Mouse (Mus musculus) C2C12 (cell line): ENCODE data around the gene Nptx2.

ENCODE experiments used
- CEBPB ChIP-seq: IDR thresholded peaks from one replicate; pipeline ENCODE4 v1.6.1; 2011; ENCODE audit warnings: low read depth, mild to moderate bottlenecking, control low read depth, moderate library complexity
- CTCF ChIP-seq: IDR thresholded peaks from one replicate; pipeline ENCODE4 v1.5.1; 2011; ENCODE audit not compliant: control insufficient read depth, insufficient read depth, insufficient read length
- FOSL1 ChIP-seq: IDR thresholded peaks from one replicate; pipeline ENCODE4 v1.8.0; 2011; ENCODE audit warnings: mild to moderate bottlenecking, low read length; ENCODE audit not compliant: poor library complexity, insufficient read depth, severe bottlenecking
- MAX ChIP-seq: IDR thresholded peaks from one replicate; pipeline ENCODE4 v1.6.1; 2011; ENCODE audit warnings: mild to moderate bottlenecking, control low read depth
- MYOD1 ChIP-seq: IDR thresholded peaks from one replicate; pipeline ENCODE4 v1.6.1; 2011; ENCODE audit warnings: low read depth; ENCODE audit not compliant: control insufficient read depth, insufficient read length
- MYOG ChIP-seq: IDR thresholded peaks from one replicate; pipeline ENCODE4 v1.6.1; 2011; ENCODE audit not compliant: control insufficient read depth, insufficient read length; ENCODE audit errors: extremely low read depth
- USF1 ChIP-seq: IDR thresholded peaks from one replicate; pipeline ENCODE4 v1.6.1; 2011; ENCODE audit warnings: low read depth, mild to moderate bottlenecking, control low read depth, moderate library complexity

- TF ChIP-seq CTCF (no peak), MAX (no peak), MYOD1 (no peak), MYOG (no peak), CEBPB (no peak), USF1 (no peak), FOSL1 (no peak)
Measured at GRCm38 (mm10) chr5:144558481-144558880, 12.8 kb downstream of the Nptx2 start.
